Mouse (Mus musculus): ENCODE results near the gene Batf. TPM values are rescaled to one million over a fixed set of nuclear protein-coding genes. Genes with fewer than 3 reads are reported as not detected.
"Not testable (repeated sequence)": the region's sequence is repeated elsewhere in the genome, so short reads cannot be mapped to it uniquely, and the experiment has no call there.

Gene Batf
- polyA plus RNA-seq, 1 experiment from 2014 or later = 1.5 TPM

DNA sequence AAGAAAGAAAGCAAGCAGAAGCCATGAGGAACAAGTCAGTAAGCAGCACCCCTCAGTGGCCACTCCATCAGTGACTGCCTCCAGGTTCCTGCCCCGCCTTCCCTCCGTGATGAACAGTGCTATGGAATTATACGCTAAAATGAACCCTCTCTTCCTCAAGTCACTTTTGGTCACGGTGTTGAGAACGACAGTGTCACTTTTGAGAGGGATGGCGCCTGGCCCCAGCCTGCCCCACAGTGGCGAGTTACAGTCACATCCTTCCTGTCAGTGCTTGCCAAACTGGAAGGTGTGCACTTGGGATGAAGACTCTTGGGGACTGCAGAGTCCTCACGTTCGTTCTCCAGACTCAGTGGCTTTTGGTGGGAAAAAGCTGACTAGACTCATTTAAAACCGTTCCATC lies 39.1 kb upstream of the Batf start:
- H3K9ac ChIP-seq (ENCODE audit: low read length) = no peak overlapping the region
- H3K9me3 ChIP-seq (ENCODE audit: control insufficient read depth, low read length) = no peaks in the 10 kb centered on the region
- no peak overlapping the region for H3K4me2 ChIP-seq (ENCODE audit: low read depth)
- no peaks in the 10 kb centered on the region for H3K36me3 ChIP-seq (ENCODE audit: control insufficient read depth, insufficient read depth, low read length)
- no peaks in the 10 kb centered on the region for H3K4me1 ChIP-seq (ENCODE audit: control insufficient read depth, insufficient read depth, low read length)
- H3K27ac ChIP-seq (ENCODE audit: low read depth, low read length) = no peak overlapping the region
- H3K4me3 ChIP-seq (ENCODE audit: low read depth, low read length) = no peak overlapping the region
- no peak for ATAC-seq (ENCODE audit: insufficient read depth, low FRiP score, low TSS enrichment)
- WGBS = 48% methylated on average over 10 of the region's 10 CpGs
- H3K27me3 ChIP-seq (ENCODE audit: control insufficient read depth, insufficient read depth, low read length) = no peaks in the 10 kb centered on the region
- no peak for DNase-seq (ENCODE audit: low spot score)

DNA sequence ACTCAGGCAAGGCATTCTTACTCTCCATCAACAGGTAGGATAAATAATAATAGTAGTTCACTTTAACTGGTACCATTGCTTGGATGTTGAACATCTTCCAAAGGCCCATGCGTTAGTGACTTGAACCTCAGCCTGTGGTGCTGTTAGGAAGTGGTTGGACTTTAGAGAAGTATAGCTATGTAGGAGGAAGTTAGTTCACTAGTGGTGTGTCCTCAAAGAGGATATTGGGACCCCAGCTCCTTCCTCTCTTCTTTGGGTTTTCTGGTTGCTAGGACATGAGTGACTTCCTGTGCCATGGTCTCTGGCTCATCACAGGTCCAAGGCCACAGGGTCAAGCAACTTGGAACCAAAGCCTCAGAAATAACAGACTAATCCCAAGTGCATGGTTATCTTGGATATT lies 38.5 kb upstream of the Batf start:
- no peak overlapping the region for H3K4me2 ChIP-seq (ENCODE audit: low read depth)
- H3K9ac ChIP-seq (ENCODE audit: low read length) = no peak overlapping the region
- H3K36me3 ChIP-seq (ENCODE audit: control insufficient read depth, insufficient read depth, low read length) = no peaks in the 10 kb centered on the region
- no peak overlapping the region for H3K4me3 ChIP-seq (ENCODE audit: low read depth, low read length)
- 86% methylated on average over 1 of the region's 1 CpGs for WGBS
- no peak for ATAC-seq (ENCODE audit: insufficient read depth, low FRiP score, low TSS enrichment)
- no peaks in the 10 kb centered on the region for H3K27me3 ChIP-seq (ENCODE audit: control insufficient read depth, insufficient read depth, low read length)
- H3K4me1 ChIP-seq (ENCODE audit: control insufficient read depth, insufficient read depth, low read length) = no peaks in the 10 kb centered on the region
- no peak overlapping the region for H3K27ac ChIP-seq (ENCODE audit: low read depth, low read length)
- H3K9me3 ChIP-seq (ENCODE audit: control insufficient read depth, low read length) = no peaks in the 10 kb centered on the region
- no peak for DNase-seq (ENCODE audit: low spot score)

DNA sequence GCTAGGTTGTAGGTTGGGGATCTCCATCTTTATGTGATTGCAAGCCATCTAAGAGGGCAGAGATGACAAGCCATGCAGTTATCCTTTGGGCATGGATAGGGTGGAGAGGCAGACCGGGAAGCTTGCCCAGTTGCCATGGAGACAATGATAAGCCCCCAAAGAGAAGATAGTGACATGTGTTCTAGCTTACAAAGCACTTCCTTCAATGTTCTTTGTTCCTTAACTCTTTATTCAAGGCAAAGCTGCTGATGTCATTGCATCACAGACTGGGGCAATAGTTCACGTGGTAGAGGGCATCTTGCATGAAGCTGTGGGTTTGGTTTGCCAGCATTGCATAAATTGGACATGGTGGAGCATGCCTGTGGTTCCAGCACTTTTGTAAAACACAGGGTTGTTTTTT lies 27.1 kb upstream of the Batf start:
- DNase-seq (ENCODE audit: low spot score) = no peak
- H3K4me2 ChIP-seq (ENCODE audit: low read depth) = no peak overlapping the region
- H3K27me3 ChIP-seq (ENCODE audit: control insufficient read depth, insufficient read depth, low read length) = no peaks in the 10 kb centered on the region
- H3K9ac ChIP-seq (ENCODE audit: low read length) = no peak overlapping the region
- no peak overlapping the region for H3K4me3 ChIP-seq (ENCODE audit: low read depth, low read length)
- WGBS = 65% methylated on average over 2 of the region's 2 CpGs
- no peaks in the 10 kb centered on the region for H3K9me3 ChIP-seq (ENCODE audit: control insufficient read depth, low read length)
- no peaks in the 10 kb centered on the region for H3K36me3 ChIP-seq (ENCODE audit: control insufficient read depth, insufficient read depth, low read length)
- H3K27ac ChIP-seq (ENCODE audit: low read depth, low read length) = no peak overlapping the region
- no peaks in the 10 kb centered on the region for H3K4me1 ChIP-seq (ENCODE audit: control insufficient read depth, insufficient read depth, low read length)
- no peak for ATAC-seq (ENCODE audit: insufficient read depth, low FRiP score, low TSS enrichment)

DNA sequence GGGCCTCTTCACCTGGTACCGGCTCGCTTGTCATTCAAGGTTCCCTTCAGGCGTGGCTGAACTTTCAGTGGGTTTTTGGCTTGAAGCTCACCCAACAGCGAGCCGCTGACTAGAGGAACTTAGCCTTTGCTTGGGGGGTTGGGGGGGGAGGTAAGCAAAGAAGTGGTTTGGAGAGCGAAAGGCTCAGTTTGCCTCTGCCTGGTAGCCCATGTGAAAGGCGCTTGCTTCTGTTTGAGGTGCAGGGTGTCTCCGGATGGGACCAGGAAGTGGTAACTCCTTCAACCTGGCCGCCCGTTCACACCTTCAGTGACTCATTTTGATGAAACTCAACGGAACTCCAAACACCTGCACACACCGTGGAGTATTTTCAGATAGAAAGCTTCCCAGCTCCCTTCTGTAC lies 25.6 kb upstream of the Batf start:
- no peaks in the 10 kb centered on the region for H3K27me3 ChIP-seq (ENCODE audit: control insufficient read depth, insufficient read depth, low read length)
- DNase-seq (ENCODE audit: low spot score) (no peak), ATAC-seq (ENCODE audit: insufficient read depth, low FRiP score, low TSS enrichment) (no peak)
- no peak overlapping the region for H3K4me2 ChIP-seq (ENCODE audit: low read depth)
- no peak overlapping the region for H3K27ac ChIP-seq (ENCODE audit: low read depth, low read length)
- no peak overlapping the region for H3K4me3 ChIP-seq (ENCODE audit: low read depth, low read length)
- no peak overlapping the region for H3K9ac ChIP-seq (ENCODE audit: low read length)
- no peaks in the 10 kb centered on the region for H3K36me3 ChIP-seq (ENCODE audit: control insufficient read depth, insufficient read depth, low read length)
- 87% methylated on average over 12 of the region's 12 CpGs for WGBS
- no peaks in the 10 kb centered on the region for H3K4me1 ChIP-seq (ENCODE audit: control insufficient read depth, insufficient read depth, low read length)
- no peaks in the 10 kb centered on the region for H3K9me3 ChIP-seq (ENCODE audit: control insufficient read depth, low read length)

DNA sequence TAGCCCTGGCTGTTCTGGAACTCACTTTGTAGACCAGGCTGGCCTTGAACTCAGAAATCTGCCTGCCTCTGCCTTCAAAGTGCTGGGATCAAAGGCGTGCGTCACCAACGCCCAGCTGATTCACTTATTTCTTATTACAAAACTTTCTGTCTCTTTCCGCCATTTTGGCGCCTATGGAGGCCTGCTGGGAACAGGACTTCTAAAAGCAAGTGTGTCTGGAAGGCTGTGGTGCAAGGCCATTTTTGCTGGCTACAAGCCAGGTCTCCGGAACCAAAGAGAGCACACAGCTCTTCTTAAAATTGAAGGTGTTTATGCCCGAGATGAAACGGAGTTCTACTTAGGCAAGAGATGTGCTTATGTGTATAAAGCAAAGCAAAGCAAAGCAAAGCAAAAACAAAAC lies 24.2 kb upstream of the Batf start:
- ATAC-seq (ENCODE audit: insufficient read depth, low FRiP score, low TSS enrichment); H3K9ac ChIP-seq (ENCODE audit: low read length): not testable (repeated sequence)
- WGBS = 85% methylated on average over 8 of the region's 8 CpGs

DNA sequence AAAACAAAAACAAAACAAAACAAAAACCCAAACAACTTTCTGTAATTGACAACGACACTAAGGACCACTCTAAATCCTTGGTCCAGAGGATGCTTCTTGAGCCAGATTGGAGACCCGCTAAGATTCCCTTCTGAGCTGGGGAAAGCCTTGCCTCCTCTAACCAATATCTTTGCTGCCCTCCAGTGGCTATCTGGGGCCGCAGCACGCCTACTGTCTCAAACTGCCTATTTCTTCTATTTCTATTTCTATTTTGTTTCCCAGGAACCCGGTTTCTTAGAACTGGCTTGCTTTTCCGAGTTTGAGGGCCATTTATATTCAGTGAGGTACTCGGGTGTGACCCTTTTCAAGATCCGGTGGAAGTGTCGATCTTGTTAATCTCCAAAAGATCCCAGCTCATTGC lies 23.6 kb upstream of the Batf start:
- ATAC-seq (ENCODE audit: insufficient read depth, low FRiP score, low TSS enrichment) (peak; percentile 45; the same call in 1 of the 2 replicates), DNase-seq (ENCODE audit: low spot score) (peak; percentile 77)
- Histone ChIP-seq H3K4me3 (ENCODE audit: low read depth, low read length) (no peak overlapping the region), H3K9me3 (ENCODE audit: control insufficient read depth, low read length) (no peaks in the 10 kb centered on the region), H3K4me1 (ENCODE audit: control insufficient read depth, insufficient read depth, low read length) (no peaks in the 10 kb centered on the region), H3K9ac (ENCODE audit: low read length) (no peak overlapping the region), H3K27ac (ENCODE audit: low read depth, low read length) (no peak overlapping the region), H3K27me3 (ENCODE audit: control insufficient read depth, insufficient read depth, low read length) (no peaks in the 10 kb centered on the region), H3K36me3 (ENCODE audit: control insufficient read depth, insufficient read depth, low read length) (no peaks in the 10 kb centered on the region), H3K4me2 (ENCODE audit: low read depth) (no peak overlapping the region)
- WGBS = 22% methylated on average over 9 of the region's 9 CpGs

More for the DNA sequence above, 24.2 kb upstream of the Batf start:
- not testable (repeated sequence) for H3K27me3 ChIP-seq (ENCODE audit: control insufficient read depth, insufficient read depth, low read length); H3K9me3 ChIP-seq (ENCODE audit: control insufficient read depth, low read length); DNase-seq (ENCODE audit: low spot score); H3K4me3 ChIP-seq (ENCODE audit: low read depth, low read length); H3K36me3 ChIP-seq (ENCODE audit: control insufficient read depth, insufficient read depth, low read length); H3K27ac ChIP-seq (ENCODE audit: low read depth, low read length); H3K4me1 ChIP-seq (ENCODE audit: control insufficient read depth, insufficient read depth, low read length); H3K4me2 ChIP-seq (ENCODE audit: low read depth)

DNA sequence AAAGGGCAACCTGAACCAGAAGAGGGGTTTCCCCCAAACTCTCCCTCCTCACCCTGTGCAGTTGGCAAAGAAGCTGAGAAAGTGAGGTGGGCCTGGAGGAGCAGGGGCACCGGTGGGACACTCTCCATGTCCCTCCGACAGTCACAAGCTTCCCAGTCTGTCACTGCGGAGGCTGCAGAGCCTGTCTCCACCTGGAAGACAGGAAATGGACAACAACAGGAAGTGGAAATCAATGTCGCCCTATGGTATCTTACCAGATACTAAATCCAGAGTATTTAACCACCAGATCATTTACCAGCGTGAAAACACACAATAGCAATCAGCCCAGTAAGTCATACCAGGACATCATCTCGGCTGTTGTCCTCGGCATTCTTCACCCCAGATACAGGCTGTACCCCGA lies 20.4 kb upstream of the Batf start:
- no peak overlapping the region for H3K27ac ChIP-seq (ENCODE audit: low read depth, low read length)
- no peak for DNase-seq (ENCODE audit: low spot score)
- no peak overlapping the region for H3K9ac ChIP-seq (ENCODE audit: low read length)
- no peaks in the 10 kb centered on the region for H3K4me1 ChIP-seq (ENCODE audit: control insufficient read depth, insufficient read depth, low read length)
- H3K4me2 ChIP-seq (ENCODE audit: low read depth) = no peak overlapping the region
- H3K27me3 ChIP-seq (ENCODE audit: control insufficient read depth, insufficient read depth, low read length) = no peaks in the 10 kb centered on the region
- no peaks in the 10 kb centered on the region for H3K36me3 ChIP-seq (ENCODE audit: control insufficient read depth, insufficient read depth, low read length)
- WGBS = 89% methylated on average over 8 of the region's 8 CpGs
- ATAC-seq (ENCODE audit: insufficient read depth, low FRiP score, low TSS enrichment) = no peak
- no peaks in the 10 kb centered on the region for H3K9me3 ChIP-seq (ENCODE audit: control insufficient read depth, low read length)
- no peak overlapping the region for H3K4me3 ChIP-seq (ENCODE audit: low read depth, low read length)

DNA sequence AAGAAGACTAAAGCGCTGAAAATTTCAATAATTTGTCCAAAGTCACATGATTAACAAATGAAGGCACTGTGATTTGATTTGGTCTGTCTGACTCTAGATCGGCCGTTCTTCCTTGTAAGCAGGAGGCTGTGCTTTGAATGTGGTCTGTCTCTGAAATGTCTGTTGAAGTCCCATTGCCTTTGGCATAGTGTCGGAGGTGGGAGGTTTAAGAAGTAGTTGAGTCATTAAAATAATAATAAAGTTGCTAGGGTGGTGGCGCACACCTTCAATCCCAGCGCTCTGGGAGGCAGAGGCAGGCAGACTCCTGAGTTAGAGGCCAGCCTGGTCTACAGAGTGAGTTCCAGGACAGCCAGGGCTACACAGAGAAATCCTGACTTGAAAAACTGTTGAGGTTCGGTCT lies 19.4 kb upstream of the Batf start:
- ATAC-seq (ENCODE audit: insufficient read depth, low FRiP score, low TSS enrichment) = no peak
- no peak overlapping the region for H3K4me2 ChIP-seq (ENCODE audit: low read depth)
- 92% methylated on average over 7 of the region's 7 CpGs for WGBS

DNA sequence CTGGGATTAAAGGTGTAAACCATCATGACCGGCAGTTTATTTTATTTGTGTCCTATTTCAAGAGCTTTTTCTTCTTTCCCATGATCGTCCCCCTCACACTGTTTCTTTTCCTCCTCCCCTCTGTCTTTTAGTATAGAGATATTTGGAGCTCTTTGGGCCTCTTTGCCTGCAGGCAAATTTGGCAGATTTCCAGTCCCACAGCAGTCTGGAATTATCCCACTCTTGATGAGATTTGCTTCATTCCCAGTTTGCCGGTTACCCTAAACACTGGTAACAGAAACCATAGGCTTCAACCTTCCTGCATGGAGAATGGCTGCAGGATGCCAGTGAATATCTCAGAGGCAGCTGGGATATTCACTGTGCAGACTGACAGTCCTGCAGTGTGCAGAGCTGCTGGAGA lies 17.8 kb upstream of the Batf start:
- Histone ChIP-seq H3K4me2 (ENCODE audit: low read depth) (no peak overlapping the region), H3K9me3 (ENCODE audit: control insufficient read depth, low read length) (no peaks in the 10 kb centered on the region), H3K4me1 (ENCODE audit: control insufficient read depth, insufficient read depth, low read length) (no peaks in the 10 kb centered on the region), H3K9ac (ENCODE audit: low read length) (no peak overlapping the region), H3K27ac (ENCODE audit: low read depth, low read length) (no peak overlapping the region), H3K36me3 (ENCODE audit: control insufficient read depth, insufficient read depth, low read length) (no peaks in the 10 kb centered on the region), H3K4me3 (ENCODE audit: low read depth, low read length) (no peak overlapping the region), H3K27me3 (ENCODE audit: control insufficient read depth, insufficient read depth, low read length) (no peaks in the 10 kb centered on the region)
- DNase-seq (ENCODE audit: low spot score) (no peak), ATAC-seq (ENCODE audit: insufficient read depth, low FRiP score, low TSS enrichment) (no peak)
- WGBS = 80% methylated on average over 3 of the region's 3 CpGs

More for the DNA sequence above, 19.4 kb upstream of the Batf start:
- Histone ChIP-seq H3K9ac (ENCODE audit: low read length) (no peak overlapping the region), H3K4me1 (ENCODE audit: control insufficient read depth, insufficient read depth, low read length) (no peaks in the 10 kb centered on the region), H3K4me3 (ENCODE audit: low read depth, low read length) (no peak overlapping the region), H3K9me3 (ENCODE audit: control insufficient read depth, low read length) (no peaks in the 10 kb centered on the region), H3K36me3 (ENCODE audit: control insufficient read depth, insufficient read depth, low read length) (no peaks in the 10 kb centered on the region), H3K27ac (ENCODE audit: low read depth, low read length) (no peak overlapping the region), H3K27me3 (ENCODE audit: control insufficient read depth, insufficient read depth, low read length) (no peaks in the 10 kb centered on the region)
- no peak for DNase-seq (ENCODE audit: low spot score)

All from neural tube, embryonic 11.5 days (tissue).